Mouse (Mus musculus) embryonic fibroblast, embryonic 13.5 days (primary cell): ENCODE measurements around the gene Lemd2. TPM values are rescaled to one million over a fixed set of nuclear protein-coding genes. Genes with fewer than 3 reads are reported as not detected.

Experiments used
- H3K27ac ChIP-seq: 2 replicates; pipeline ENCODE4 v1.5.1; 2012; ENCODE audit warnings: low read length, control low read depth, inconsistent platforms; ENCODE audit not compliant: insufficient read depth
- H3K4me1 ChIP-seq: 2 replicates; pipeline ENCODE4 v1.6.1; 2011; ENCODE audit warnings: low read length; ENCODE audit not compliant: control insufficient read depth, insufficient read depth
- H3K4me3 ChIP-seq: 2 replicates; pipeline ENCODE4 v1.5.1; 2011; ENCODE audit warnings: mild to moderate bottlenecking, control low read depth, low read length; ENCODE audit not compliant: insufficient read depth
- CTCF ChIP-seq: IDR thresholded peaks from 2 replicates; pipeline ENCODE4 v1.5.1; 2011; ENCODE audit warnings: mild to moderate bottlenecking, control low read depth, low read length, moderate library complexity, borderline replicate concordance; ENCODE audit not compliant: insufficient read depth
- POLR2A ChIP-seq: IDR thresholded peaks from 2 replicates; pipeline ENCODE4 v1.6.1; 2011; ENCODE audit warnings: low read depth, mild to moderate bottlenecking, control low read depth, low read length, moderate library complexity
- polyA plus RNA-seq: library from polyadenylated mRNA; stranded (reverse); fragments of >200 nt; gene quantifications from 2 replicates; pipeline ENCODE4 v1.2.4, GENCODE M21; 2011; ENCODE audit warnings: low read depth; ENCODE audit not compliant: missing spikeins, insufficient read length

Lemd2 gene
- polyA plus RNA-seq, 1 experiment: 48.7 TPM

DNA sequence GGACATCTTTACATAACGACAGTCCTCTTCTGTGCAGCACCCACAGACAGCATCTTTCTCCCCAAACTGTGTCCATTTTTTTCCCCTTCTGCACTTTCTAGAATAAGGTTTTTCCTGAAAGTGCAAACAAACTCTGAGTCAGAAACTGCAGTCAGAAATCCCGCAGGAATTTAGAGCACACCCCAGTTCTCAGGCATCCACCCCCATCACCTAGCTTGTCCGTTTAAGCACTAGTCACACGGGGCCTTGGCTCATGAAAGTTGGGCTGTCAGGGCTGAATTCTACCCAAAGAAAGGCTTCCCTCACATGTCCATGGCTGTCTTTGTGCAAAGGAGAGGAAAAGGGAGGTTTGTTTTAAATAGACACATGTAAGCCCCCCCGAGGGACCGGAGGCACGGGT lies 23.0 kb upstream of the Lemd2 start:
- H3K27ac ChIP-seq: no peak overlapping the region
- TF ChIP-seq POLR2A (no peak), CTCF (no peak)
- no peaks in the 10 kb centered on the region for H3K4me1 ChIP-seq
- no peak overlapping the region for H3K4me3 ChIP-seq

GRCm38 (mm10) chr17:27226701-27227100 lies 22.4 kb upstream of the Lemd2 start:
- H3K27ac ChIP-seq: no peak overlapping the region
- no peak for TF ChIP-seq CTCF
- no peak for TF ChIP-seq POLR2A
- H3K4me1 ChIP-seq: no peaks in the 10 kb centered on the region
- no peak overlapping the region for H3K4me3 ChIP-seq

- TF ChIP-seq POLR2A (no peak), CTCF (no peak)
- no peaks in the 10 kb centered on the region for H3K4me1 ChIP-seq
- no peak overlapping the region for H3K4me3 ChIP-seq
- H3K27ac ChIP-seq: no peak overlapping the region
These were observed 21.5 kb upstream of the Lemd2 start for GRCm38 (mm10) chr17:27225801-27226200.

DNA sequence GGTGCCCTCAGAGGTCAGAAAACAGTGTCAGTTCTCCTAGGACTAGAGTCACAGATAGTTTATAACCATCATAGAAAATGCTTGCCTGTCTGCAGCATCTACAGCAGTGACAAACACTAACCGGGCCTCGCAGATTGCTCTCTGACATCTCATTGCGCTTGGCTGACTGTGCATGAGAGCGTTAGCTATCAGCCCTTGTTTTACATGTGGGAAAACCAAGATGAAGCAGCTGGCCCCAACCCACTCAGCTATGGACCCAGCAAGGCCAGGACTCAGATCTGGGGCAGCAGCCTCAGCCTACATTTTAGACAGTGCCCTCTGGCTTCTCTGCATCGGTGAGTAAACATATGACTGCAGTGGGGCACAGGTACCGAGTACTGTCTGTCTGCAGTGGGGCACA lies 19.6 kb upstream of the Lemd2 start:
- no peak overlapping the region for H3K27ac ChIP-seq
- no peaks in the 10 kb centered on the region for H3K4me1 ChIP-seq
- TF ChIP-seq POLR2A (no peak), CTCF (no peak)
- H3K4me3 ChIP-seq: no peak overlapping the region

DNA sequence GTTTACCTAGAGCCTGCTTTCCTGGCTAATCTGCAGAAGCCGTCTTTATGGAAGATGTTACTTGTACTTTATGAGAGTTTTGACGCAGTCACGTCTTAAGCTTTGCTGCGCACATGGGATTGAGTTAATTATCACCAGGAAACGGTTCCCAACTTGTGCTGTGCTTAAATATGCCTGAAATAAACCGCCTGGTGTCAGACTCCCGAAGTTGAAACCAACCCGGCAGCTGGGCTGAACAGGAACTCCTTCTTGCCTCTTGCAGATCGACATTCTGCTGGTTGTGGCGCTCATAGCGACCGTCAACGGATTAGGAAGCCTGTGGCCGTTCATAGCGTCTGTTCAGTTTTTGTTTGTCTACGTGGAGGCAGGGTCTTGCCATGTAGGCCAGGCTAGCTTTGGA lies 17.3 kb upstream of the Lemd2 start:
- Histone ChIP-seq H3K4me1 (no peaks in the 10 kb centered on the region), H3K4me3 (no peak overlapping the region), H3K27ac (no peak overlapping the region)
- no peak for TF ChIP-seq CTCF
- no peak for TF ChIP-seq POLR2A

- H3K4me1 ChIP-seq: no peaks in the 10 kb centered on the region
- H3K4me3 ChIP-seq: no peak overlapping the region
- TF ChIP-seq POLR2A: no peak
- TF ChIP-seq CTCF: no peak
- no peak overlapping the region for H3K27ac ChIP-seq
These were observed 14.6 kb upstream of the Lemd2 start for GRCm38 (mm10) chr17:27218916-27219315.

- TF ChIP-seq POLR2A (no peak), CTCF (no peak)
- no peak overlapping the region for H3K4me3 ChIP-seq
- no peaks in the 10 kb centered on the region for H3K4me1 ChIP-seq
- H3K27ac ChIP-seq: no peak overlapping the region
These were observed 14.1 kb upstream of the Lemd2 start for GRCm38 (mm10) chr17:27218364-27218763.

DNA sequence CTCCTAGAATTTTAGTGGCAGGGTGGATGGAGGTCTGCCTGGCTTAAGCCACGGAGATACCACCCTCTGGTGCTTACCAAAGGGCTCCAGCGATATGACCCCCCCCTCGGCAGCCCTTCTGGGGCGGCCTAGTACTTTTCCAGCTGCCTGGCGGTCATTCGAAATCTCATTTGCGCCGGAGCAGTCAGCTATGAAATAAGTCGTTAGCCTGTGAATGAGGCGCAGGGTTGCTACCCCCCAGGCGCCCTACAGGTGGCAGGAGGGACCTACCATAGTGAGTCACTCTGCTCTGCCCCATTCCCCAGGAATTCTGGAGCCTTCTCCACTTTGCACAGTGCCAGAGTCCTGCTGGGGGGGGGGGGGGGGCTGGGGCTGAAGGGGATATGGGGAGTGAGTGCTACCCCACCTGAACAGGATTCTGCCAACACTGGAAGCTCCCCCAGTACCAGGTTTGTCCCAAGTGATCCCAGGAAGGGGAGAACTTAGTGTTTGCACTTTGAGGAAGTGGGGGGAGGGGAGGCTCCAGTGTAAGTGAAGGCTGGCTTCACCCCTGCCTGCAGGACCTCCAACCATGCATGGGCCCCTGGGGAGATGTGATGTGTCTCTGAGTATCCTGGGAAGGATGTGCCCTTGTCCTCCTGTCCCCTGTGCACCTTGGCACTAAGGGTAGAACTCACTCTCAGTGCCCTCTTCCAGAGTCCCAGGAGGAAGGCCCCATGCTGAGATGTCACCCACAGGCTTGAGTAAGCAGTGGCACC lies 8.7 kb upstream of the Lemd2 start:
- Histone ChIP-seq H3K4me3 (no peak overlapping the region), H3K4me1 (no peaks in the 10 kb centered on the region), H3K27ac (no peak overlapping the region)
- TF ChIP-seq CTCF (peak; percentile 52; the same call in 1 of the 2 replicates), POLR2A (no peak)

DNA sequence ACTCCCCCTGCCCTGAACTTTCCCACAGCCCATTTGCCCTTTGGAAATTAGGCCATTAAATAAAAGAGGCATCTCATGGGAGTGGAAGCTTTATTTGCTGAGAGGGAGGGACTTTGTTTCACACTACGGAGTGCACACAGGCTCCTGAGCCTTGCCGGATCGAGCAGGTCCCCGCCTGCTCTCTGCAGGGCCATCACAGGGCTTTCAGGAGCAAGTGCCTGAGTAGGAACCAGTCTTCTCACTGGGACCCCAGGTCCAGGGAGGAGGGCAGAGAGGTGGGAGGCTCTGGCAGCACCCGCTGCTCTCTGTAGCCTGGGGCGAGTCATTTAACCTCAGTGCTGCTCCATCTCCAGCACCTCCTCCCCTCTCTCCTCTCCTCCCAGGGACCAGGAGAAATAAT lies 7.7 kb upstream of the Lemd2 start:
- TF ChIP-seq POLR2A (no peak), CTCF (no peak)
- Histone ChIP-seq H3K27ac (no peak overlapping the region), H3K4me1 (peaks cover 4% of the 10 kb centered on the region; the same call in 1 of the 2 replicates), H3K4me3 (no peak overlapping the region)

DNA sequence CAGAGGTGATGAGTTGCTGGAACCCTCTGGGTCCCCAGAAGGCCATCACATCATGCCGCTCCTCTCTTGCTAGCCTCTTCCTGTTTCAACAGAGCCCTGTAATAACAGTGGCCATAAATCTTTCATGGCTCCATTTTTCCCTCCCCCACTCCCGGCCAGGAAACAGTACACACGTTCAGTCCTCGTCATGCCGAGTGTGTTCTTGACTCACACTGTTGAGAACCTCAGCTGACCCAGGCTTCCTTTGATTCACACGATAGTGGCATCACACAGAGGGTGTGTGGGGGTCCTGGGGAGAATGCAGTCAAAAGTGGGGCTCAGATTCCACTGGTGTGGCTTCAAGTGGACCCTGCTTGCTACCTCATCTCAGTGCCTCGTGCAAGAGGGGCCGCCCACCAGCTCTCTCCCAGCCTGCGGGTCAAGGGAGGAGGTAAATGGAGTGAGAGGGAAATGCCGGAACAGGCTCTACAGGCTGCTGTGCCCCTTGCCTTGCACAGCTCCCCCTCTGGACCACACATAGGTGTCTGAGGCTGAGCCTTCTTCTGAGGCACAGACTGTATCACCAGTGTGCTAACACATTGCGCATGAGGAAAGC lies 2.9 kb upstream of the Lemd2 start:
- Histone ChIP-seq H3K4me3 (no peak overlapping the region), H3K4me1 (peaks cover 7% of the 10 kb centered on the region), H3K27ac (peak overlapping the region; percentile 13; the same call in 1 of the 2 replicates)
- TF ChIP-seq CTCF: no peak
- TF ChIP-seq POLR2A: no peak
